Mouse (Mus musculus): ENCODE data around the gene Gli2.

The Gli2 gene

DNA sequence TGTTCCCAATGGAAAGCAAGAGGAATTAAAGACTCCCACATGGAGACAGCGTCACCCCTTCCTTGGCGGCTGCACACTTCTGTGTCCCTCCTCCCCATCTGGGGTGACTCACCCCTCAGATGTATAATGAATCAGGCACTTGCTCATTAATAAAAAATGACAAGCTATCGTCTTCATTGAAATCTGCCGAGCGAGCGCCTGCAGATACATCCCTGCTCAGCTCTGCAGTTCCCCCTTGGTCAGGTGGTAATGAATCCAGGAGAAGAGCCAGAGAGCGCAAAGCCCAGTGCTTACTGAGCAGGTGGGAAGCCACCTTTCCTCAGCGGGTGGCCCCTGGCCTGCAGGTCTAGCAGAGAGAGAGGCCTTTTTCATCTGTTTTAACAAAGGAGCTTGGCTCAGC is 112.1 kb downstream of the Gli2 start:
- no peak for ATAC-seq (ENCODE audit: low TSS enrichment)

DNA sequence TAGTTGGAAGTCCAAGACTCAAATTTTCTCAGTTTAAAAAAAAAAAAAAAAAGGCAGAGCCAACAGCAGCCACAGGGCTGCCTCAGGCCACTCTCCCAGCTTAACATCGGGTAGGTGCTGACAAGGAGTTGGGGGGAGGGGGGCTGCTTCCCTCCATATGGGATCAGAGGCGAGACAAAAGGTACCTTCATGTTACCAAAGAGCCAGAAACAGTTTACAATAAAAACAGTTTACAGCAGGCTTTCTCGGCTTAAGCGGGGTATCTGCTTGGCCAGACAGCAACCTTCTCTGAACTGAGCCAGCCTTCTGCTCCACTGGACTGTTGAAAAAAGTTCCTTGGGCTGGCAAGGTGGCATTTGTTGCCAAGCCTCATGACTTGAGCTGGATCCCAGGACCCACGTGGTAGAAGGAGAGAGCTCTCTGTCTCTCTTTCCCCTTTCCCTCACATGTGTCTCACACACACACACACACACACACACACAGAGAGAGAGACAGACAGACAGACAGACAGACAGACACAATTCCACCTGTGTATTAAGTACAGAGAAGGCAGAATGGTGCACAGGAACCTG is 113.1 kb downstream of the Gli2 start:
- 0 out of 2 replicates have a peak, but pooled peaks have one; percentile 40 for ATAC-seq (ENCODE audit: low TSS enrichment)

DNA sequence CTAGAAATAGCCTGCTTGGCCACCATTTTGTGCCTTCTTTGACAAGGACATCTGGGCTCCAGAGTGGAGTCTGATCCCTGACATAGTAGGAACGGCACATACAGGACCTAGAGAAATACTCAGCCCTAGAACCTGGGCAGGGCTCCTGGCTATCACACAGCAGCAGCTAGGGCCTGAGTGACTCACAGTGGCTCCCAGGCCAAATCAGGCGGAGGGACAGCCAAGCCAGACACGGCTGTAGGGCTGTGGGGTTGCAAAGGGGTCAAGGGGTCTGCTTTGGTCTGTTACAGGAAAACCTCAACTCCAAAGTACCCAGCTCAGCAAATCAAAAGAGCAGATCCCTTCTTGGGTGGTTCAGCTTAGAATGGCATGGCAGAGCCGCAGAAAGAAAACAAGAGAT is 115.2 kb downstream of the Gli2 start:
- ATAC-seq (ENCODE audit: low TSS enrichment), result no peak

DNA sequence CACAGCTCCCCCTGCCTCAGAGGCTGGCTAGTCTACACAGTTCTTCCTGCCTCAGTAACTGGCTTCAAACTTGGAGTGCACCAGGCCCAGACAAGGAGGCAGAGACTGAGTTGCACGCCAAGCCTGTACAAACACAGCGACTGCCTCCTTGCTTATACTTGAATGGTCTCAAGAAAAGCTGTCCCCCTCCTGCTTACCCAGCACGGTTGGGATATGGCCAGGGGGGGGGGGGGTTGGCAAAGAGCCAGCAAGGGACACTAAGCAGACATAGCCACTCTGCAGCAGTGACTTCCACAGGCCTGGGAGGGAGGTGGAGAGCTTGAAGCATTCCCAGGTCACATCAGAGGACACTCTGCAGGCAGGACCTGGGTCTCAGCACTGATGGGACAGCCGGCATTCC is 117.3 kb downstream of the Gli2 start:
- ATAC-seq (ENCODE audit: low TSS enrichment), result no peak

DNA sequence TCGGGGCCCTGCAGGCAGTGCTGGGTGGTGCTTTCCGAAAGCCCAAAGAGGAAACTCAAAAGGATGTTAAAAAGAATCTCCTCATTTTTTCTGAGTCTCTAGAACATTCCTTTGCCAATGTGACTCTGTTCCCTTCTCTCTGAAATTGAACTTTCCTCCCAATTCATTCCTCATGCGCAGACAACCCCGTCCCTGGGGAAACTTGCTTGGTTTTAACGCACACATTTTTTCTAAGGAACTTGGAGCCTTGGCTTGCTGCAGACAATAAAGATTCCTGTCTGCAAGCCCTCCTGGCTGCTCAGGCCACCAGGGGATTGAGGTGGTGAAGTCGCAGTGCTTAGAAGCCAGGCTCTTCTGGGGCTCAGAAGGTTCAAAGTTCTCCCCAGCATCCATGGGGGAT is 117.9 kb downstream of the Gli2 start:
- ATAC-seq (ENCODE audit: low TSS enrichment), result no peak

DNA sequence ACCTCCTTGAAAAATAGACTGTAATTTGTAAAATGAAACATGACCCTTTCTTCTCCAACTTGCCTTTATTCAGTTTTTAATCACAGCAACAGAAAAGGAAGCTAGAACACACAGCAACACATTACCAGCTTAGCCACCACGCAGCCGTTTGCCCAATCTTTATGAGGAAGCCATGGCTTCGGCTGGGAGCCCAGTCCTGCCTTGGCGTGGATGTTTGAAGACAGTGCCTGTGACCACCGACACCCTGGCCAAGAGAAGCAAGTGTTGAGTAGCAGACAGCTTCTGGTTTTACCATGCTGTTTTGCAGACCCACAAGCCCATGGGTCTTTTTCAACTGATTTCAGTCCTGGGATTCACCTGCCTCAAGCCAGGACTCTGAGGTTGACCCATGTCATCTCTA is 121.3 kb downstream of the Gli2 start:
- ATAC-seq (ENCODE audit: low TSS enrichment), result no peak

DNA sequence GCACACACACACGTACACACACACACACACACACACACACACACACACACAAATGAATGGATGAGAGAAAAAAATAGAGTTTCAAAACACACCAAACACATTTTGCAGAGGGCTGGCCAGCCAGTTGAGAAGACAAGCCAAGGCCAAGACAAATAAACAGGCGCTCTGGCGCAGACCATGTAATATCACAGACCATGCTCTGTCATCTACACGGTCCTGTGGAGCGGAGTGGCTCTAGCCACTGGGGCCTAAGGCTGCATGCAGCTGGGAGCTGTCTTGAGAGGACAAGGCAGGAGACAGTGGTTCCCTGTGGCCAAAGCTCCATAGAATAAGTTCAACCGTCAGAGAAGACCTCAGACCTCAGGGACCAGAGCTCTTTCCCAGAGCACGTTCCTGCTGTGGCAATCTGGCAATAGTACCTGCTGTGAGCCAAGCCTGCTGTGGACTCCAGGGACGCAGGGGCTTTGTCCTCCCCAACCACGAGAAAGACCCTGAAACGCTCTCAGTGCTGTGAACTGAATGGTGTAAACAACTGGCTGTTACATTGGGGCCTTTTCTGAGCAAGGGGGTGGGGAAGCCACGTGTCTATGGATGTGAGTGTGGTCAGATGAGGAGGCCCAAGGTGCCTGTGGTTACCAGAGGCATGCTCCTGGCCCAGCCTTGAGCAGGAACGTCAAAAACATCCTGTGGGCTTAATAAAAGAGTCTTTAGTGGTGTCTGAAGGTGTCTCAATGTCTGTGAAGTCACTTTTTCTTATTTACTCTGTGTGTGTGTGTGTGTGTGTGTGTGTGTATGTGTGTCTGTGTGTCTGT is 125.7 kb downstream of the Gli2 start:
- ATAC-seq (ENCODE audit: low TSS enrichment), result no peak

DNA sequence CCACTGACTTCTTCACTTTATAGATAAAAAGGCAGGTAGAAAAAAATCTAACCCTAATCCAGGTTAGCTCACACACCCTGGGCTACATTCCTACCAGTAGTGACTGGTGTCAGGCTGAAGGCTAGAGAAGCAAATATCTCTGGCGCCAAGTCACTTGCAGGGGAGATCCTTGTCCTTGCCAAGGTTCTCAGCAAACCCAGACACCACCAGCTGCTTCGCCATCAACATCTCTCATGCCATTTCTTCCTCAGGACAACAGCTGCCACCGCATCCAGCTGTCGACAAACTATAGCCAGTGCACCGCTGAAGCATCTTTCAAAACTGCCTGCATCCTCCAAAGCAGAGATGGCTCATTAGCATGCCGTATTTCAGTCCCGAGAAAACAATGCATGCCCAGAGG is 126.9 kb downstream of the Gli2 start:
- ATAC-seq (ENCODE audit: low TSS enrichment), result no peak

DNA sequence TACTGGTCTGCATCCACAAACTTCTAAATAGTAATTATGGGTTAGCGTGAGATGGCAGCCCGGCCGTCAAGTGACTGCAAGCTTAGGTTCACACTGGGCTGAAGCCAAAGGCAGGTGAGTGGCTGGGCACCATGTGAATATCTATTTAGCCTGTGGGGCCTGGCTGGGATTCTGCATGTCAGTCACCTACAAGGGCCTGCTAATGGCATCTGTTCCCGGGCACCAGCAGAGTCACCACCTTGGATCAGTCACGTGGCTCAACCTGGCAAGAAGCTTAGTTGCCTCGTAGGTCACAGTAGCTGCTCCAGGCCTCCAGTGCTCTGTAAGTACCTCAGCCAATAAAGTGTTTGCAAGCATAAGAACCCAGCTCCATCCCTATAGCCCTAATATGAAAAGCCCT is 131.2 kb downstream of the Gli2 start:
- no peak for ATAC-seq (ENCODE audit: low TSS enrichment)

DNA sequence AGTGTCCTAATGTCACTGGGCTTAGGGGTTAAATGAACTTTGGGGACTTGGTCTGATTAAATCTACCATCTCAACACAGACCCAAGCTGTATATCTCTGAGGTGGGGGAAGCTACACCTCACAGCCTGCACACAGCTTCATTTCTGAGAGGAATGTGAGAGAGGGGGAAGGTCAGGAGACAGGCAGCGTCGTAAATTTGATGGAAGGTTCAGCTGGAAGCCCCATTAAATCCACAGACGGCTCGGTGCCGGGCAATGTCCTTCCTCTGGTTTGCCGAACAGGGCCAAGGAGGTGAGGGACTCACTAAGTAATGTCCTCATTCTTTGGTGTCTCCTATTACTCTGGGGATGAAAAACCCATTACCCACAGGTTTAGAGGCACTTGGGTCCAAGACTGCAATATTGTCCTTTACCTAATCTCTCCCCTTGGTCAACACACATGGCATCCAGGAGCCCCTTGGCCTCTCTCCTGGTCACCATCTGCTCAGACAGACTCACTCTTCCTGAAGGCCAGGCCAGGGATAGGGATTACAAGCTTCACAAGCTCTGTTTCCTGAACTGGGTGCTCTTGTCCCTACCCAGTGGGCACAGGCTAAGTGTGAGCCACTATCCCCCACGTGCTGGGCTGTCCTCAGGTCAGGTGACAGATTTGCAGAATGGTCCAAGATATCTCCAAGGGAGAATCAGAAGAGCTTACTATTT is 135.7 kb downstream of the Gli2 start:
- no peak for ATAC-seq (ENCODE audit: low TSS enrichment)

DNA sequence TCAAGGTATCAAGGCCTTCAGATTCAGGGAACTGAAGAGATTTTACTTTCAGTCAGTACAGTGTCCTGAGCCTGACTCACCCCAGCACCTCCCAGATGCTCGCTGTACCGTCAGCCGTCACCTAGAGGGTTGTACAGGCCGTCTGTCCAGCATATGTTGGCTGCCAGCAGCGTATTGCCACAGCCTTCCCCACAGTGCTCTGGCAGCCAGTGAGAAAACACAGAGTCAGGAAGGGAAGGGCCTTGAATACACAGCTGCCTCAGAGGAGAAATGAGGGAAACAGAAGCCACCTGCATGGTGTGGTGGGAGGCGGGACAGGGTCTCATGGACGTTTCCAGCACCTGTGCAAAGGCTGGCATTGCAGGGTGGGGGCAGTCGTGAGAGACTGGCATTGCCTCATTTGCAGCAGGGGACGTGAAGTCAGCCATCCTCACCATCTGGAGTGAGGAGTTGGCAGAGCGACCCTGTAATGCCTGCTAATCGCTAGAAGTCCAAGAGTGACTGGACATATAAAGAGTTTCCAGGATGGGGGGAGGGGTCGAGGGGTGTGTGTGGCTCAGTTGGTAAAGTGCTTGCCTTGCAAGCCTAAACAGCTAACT is 136.8 kb downstream of the Gli2 start:
- no peak for ATAC-seq (ENCODE audit: low TSS enrichment)

DNA sequence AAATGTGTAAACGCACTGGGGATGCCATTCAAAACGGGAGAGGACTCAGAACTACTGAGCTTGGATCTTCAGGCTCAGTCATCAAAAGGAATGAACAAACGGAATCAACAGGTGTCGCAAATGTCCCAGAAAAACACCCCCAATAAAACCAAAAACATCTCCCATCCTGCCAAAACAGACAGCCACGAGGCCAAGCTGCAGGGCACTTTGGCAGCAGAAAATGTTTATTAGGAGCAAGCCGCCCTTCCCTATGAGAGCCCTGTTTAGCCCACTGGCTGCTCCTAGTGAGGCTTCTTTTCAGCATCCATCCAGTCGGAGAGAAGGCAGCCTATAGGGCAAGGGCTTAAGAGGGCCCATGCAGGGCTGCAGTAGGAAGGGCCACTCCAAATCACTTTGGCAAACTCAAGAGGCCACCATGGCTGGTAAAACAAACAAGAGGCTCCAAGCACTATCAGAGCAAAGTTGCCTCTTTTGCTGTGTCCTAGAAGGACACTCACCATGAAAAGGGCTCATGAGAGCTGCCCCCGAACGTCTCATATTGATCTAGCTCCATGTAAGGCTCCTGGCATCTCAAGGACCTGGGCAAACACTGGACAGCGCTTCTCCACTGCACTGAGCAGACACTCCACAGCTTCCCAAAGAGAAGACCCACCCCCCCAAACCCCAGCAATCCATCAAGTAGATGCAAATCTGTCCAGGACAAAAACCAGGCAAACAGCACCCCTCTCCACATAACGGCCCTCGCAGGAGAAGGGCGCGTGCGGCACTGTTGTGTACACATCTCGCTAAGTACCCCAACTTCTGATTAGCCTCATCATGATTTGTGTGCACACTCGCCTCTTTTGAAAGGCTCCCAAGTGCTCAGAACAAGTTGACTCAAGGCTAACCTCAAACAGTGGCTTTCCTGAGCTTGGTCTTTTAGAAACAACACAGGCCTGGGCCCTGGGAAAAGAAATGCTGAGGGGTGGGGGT is 139.7 kb downstream of the Gli2 start:
- ATAC-seq (ENCODE audit: low TSS enrichment), result no peak

DNA sequence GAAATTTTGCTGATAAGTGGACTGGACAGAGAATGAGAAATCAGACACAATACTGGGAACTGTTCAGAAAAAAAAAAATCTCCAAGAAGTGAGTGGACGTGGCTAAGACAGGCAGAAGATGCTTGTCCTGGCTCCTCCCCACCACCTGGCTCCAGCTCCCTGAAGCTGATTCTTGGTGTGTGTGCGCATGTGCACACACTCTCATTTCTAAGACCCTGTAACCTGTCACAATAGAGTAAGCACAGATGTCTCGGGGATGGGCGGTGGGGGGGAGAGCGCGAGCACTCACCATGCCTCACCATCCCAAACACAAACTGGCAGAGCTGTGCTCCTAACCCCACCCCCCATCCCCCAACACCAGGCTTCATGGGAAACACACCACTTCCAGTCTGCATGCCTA is 140.5 kb downstream of the Gli2 start:
- ATAC-seq (ENCODE audit: low TSS enrichment), result no peak

DNA sequence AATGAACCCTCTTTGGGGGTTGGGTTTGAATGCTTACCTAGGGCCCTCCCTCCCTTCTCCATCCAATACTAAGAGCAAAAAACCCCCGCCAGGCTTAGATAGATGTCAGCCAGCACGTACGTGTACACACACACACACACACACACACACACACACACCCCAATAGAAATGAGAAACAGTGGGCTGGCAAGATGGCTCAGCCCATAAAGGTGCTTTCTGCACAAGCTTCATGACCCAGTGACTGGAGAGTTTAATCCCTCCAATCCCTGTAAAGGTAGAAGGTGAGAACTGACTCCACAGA is 142.0 kb downstream of the Gli2 start:
- no peak for ATAC-seq (ENCODE audit: low TSS enrichment)

DNA sequence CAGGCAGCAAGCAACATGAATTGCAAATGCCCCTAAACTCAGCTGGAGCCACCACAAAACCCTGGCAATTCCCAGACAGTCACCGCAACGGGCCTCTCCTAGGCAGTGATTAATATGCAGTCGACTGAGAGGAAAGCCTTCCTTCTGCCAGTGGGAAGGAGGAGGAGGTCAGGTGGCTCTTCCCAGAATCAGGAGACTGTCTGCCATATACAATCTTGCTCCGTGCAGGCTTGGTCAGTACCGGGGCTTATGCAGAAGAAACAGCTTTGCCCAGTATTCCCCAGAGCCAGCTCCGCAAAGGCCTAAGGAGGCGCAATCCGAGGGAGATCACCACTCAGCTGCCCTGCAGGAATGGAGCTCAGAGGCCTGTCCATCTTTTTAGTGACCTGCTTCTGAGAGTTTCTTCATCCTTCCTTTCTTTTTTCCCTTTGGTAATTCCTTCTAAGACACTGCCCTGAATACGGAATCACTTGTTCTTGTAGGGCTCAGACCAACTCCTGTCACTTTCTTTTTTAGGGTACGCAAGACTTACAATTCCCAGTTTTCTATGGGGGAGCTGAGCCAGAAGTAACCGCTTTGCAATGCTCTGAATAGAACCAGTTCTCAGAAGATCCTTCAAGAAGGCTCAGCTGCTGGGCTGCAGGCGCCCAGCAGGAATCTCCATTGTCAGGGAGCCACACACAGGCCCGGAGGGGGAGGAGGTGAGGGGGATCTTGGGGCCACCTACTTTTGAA is 142.6 kb downstream of the Gli2 start:
- 0 out of 2 replicates have a peak, but pooled peaks have one; percentile 18 for ATAC-seq (ENCODE audit: low TSS enrichment)

DNA sequence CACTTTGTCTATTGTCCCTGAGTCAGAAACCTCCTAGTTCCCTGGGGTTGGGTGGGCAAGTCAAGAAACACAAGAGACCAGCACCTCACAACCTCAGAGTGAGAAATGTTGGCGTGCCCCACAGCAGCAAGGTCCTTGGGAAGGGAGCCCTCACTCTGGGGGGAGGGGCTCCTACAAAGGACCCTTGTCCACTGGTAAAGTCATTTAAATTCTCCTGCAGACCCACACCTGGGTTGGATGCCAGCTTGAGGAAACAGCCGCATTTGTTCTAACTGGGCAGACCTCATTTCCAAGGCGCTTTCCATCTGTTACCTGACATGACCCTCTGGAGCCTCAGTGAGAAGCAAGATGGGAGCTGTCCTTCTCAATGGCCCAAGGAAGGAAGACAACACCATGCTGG is 144.4 kb downstream of the Gli2 start:
- no peak for ATAC-seq (ENCODE audit: low TSS enrichment)

DNA sequence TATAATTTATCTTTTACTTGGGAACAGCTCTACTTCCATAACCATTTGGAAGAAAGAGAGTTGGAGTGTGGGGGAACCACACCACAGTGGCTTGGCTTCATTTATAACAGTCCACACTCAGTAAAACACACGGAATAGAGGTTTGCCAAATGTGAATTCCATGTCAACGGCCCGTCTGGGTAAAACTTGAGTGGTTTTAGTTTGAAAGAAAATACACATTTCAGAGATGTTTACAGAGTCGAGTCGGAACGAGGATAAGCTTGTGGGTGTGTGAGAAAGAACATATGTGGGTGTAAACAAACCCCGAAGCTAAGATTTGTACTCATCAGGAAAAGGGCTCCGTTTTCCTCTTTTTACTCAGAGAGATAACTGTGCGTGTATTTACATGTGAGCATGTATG is 145.8 kb downstream of the Gli2 start:
- ATAC-seq (ENCODE audit: low TSS enrichment), result peak; percentile 69

DNA sequence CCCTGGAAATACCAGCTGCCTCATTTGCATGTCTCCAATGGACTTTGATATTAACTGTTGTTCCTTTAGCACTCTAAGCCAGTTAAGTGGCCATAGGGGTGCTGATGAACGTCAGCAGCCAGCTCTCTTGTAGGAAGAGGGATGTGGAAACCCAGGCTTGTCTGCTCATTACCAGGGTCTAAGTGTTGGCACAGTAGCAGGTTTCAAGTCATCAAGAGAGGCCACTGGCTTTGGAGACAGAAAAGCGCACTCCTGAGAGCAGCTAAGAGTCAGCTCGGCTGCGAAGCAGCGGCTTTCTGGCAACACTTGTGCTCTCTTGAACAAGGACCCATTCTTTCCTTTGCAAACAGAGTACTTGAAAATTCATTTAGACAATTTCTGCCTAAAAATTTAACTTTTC is 148.1 kb downstream of the Gli2 start:
- ATAC-seq (ENCODE audit: low TSS enrichment), result no peak

DNA sequence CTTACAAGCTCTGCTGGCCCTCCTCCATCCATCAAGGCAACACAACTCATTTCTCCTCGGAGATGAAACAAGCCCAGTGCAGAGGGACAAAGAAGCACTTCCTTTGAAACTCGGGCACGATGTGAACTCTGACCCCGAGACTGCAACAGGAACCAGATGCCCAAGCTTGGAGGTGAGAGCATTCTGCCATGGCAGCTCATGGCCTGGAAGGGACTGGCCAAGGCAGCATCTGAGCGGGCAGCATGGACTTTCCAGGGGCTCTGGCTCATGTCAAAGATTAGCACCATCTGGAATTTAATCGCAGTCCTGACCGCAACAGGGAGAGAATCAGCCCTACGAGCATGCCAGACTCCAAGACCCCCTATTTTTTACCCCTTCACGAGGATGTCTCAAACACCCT is 148.5 kb downstream of the Gli2 start:
- ATAC-seq (ENCODE audit: low TSS enrichment), result no peak

DNA sequence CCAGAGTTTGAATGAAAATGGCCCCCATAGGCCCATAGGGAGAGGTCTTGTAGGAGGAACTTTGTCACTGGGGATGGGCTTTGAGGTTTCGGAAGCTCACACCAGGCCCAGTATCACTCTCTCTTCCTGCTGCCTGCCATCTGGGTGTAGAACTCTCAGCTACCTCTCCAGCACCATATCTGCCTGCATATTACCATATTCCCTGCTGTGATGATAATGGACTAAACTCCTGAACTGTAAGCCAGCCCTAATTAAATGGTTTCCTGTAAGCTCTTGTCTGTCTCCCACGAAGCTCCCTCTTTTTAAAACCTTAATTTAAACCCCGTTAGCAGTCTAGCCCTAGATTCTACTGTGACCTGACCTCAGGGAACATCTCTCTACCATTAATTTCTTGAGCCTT is 149.0 kb downstream of the Gli2 start:
- ATAC-seq (ENCODE audit: low TSS enrichment), result no peak

DNA sequence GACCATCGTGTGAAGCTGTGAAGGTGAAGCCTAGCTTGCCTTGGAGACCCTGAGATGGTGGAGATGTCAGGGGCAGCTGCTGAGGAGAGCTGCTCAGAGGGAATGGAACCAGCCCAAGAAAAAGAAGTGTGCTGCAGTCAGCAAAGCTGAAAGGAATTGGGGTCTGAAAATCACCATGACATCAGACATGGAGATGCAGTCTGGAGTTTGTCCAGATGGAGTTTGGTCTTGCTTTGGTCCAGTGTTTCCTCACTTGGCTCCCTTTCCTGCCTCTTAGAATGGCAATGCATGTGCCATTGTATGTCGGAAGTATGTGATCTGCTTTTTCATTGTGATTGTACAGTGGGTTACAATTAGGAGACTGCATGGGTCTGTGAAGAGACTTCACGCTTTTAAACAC is 149.7 kb downstream of the Gli2 start:
- no peak for ATAC-seq (ENCODE audit: low TSS enrichment)

All from frontal cortex, adult (tissue).